Mouse (Mus musculus): ENCODE results near the gene Tspan5. TPM values are rescaled to one million over a fixed set of nuclear protein-coding genes. Genes with fewer than 3 reads are reported as not detected.

Gene Tspan5
- total and polyA plus RNA-seq, 2 experiments from 2014 or later = 7.7 to 25.4 TPM

GRCm38 (mm10) chr3:138864166-138864648 is 122.2 kb downstream of the Tspan5 start:
- no peaks in the 10 kb centered on the region for H3K36me3 ChIP-seq (replicated peaks; ENCODE audit: control insufficient read depth, insufficient read depth, low read length)
- H3K9ac ChIP-seq (replicated peaks; ENCODE audit: low read depth, low read length) = no peak overlapping the region
- ATAC-seq (ENCODE audit: insufficient read depth, low read depth) = no peak
- no peak overlapping the region for H3K27ac ChIP-seq (ENCODE audit: low read depth)
- WGBS = 76% methylated on average over 12 of the region's 12 CpGs
- H3K4me3 ChIP-seq (ENCODE audit: low read depth, low read length) = no peak overlapping the region
- no peaks in the 10 kb centered on the region; the same call in 1 of the 2 replicates for H3K4me1 ChIP-seq (ENCODE audit: control insufficient read depth, insufficient read depth)
- TF ChIP-seq EP300 (IDR thresholded peaks at IDR 0.05; ENCODE audit: low read depth) (no peak), CTCF (IDR thresholded peaks at IDR 0.05; ENCODE audit: low read depth) (no peak)
- no peaks in the 10 kb centered on the region for H3K27me3 ChIP-seq (ENCODE audit: control insufficient read depth, insufficient read depth, low read length)
- no peak for DNase-seq (ENCODE audit: low spot score)
- H3K4me2 ChIP-seq (ENCODE audit: low read depth, low read length) = no peak overlapping the region
- H3K9me3 ChIP-seq (replicated peaks; ENCODE audit: control insufficient read depth, low read length) = no peaks in the 10 kb centered on the region

GRCm38 (mm10) chr3:138865271-138865670 is 123.3 kb downstream of the Tspan5 start:
- Histone ChIP-seq H3K27me3 (ENCODE audit: control insufficient read depth, insufficient read depth, low read length) (no peaks in the 10 kb centered on the region), H3K4me2 (ENCODE audit: low read depth, low read length) (no peak overlapping the region), H3K27ac (ENCODE audit: low read depth) (no peak overlapping the region), H3K9me3 (replicated peaks; ENCODE audit: control insufficient read depth, low read length) (no peaks in the 10 kb centered on the region), H3K36me3 (replicated peaks; ENCODE audit: control insufficient read depth, insufficient read depth, low read length) (no peaks in the 10 kb centered on the region), H3K9ac (replicated peaks; ENCODE audit: low read depth, low read length) (no peak overlapping the region), H3K4me3 (ENCODE audit: low read depth, low read length) (no peak overlapping the region), H3K4me1 (ENCODE audit: control insufficient read depth, insufficient read depth) (no peaks in the 10 kb centered on the region)
- DNase-seq (ENCODE audit: low spot score) = no peak
- ATAC-seq (ENCODE audit: insufficient read depth, low read depth) = no peak
- TF ChIP-seq CTCF (IDR thresholded peaks at IDR 0.05; ENCODE audit: low read depth) (no peak), EP300 (IDR thresholded peaks at IDR 0.05; ENCODE audit: low read depth) (no peak)
- WGBS = 64% methylated on average over 5 of the region's 5 CpGs

GRCm38 (mm10) chr3:138867149-138867848 is 125.3 kb downstream of the Tspan5 start:
- Histone ChIP-seq H3K4me3 (ENCODE audit: low read depth, low read length) (no peak overlapping the region), H3K4me1 (ENCODE audit: control insufficient read depth, insufficient read depth) (no peaks in the 10 kb centered on the region), H3K4me2 (ENCODE audit: low read depth, low read length) (no peak overlapping the region), H3K36me3 (replicated peaks; ENCODE audit: control insufficient read depth, insufficient read depth, low read length) (no peaks in the 10 kb centered on the region), H3K27ac (ENCODE audit: low read depth) (no peak overlapping the region), H3K27me3 (ENCODE audit: control insufficient read depth, insufficient read depth, low read length) (no peaks in the 10 kb centered on the region), H3K9me3 (replicated peaks; ENCODE audit: control insufficient read depth, low read length) (no peaks in the 10 kb centered on the region), H3K9ac (replicated peaks; ENCODE audit: low read depth, low read length) (no peak overlapping the region)
- WGBS = 81% methylated on average over 16 of the region's 16 CpGs
- no peak for ATAC-seq (ENCODE audit: insufficient read depth, low read depth)
- no peak for TF ChIP-seq CTCF (IDR thresholded peaks at IDR 0.05; ENCODE audit: low read depth)
- TF ChIP-seq EP300 (IDR thresholded peaks at IDR 0.05; ENCODE audit: low read depth) = no peak
- DNase-seq (ENCODE audit: low spot score) = no peak

- no peak overlapping the region for H3K9ac ChIP-seq (replicated peaks; ENCODE audit: low read depth, low read length)
- no peak overlapping the region for H3K4me3 ChIP-seq (ENCODE audit: low read depth, low read length)
- H3K9me3 ChIP-seq (replicated peaks; ENCODE audit: control insufficient read depth, low read length) = no peaks in the 10 kb centered on the region
- TF ChIP-seq EP300 (IDR thresholded peaks at IDR 0.05; ENCODE audit: low read depth) = no peak
- no peak for TF ChIP-seq CTCF (IDR thresholded peaks at IDR 0.05; ENCODE audit: low read depth)
- no peaks in the 10 kb centered on the region for H3K36me3 ChIP-seq (replicated peaks; ENCODE audit: control insufficient read depth, insufficient read depth, low read length)
- ATAC-seq (ENCODE audit: insufficient read depth, low read depth) (no peak), DNase-seq (ENCODE audit: low spot score) (no peak)
- H3K27ac ChIP-seq (ENCODE audit: low read depth) = no peak overlapping the region
- H3K27me3 ChIP-seq (ENCODE audit: control insufficient read depth, insufficient read depth, low read length) = no peaks in the 10 kb centered on the region
- 62% methylated on average over 13 of the region's 13 CpGs for WGBS
- H3K4me2 ChIP-seq (ENCODE audit: low read depth, low read length) = no peak overlapping the region
- H3K4me1 ChIP-seq (ENCODE audit: control insufficient read depth, insufficient read depth) = no peaks in the 10 kb centered on the region
Measured at GRCm38 (mm10) chr3:138868409-138868808, 126.4 kb downstream of the Tspan5 start.

- no peak for ATAC-seq (ENCODE audit: insufficient read depth, low read depth)
- no peaks in the 10 kb centered on the region for H3K27me3 ChIP-seq (ENCODE audit: control insufficient read depth, insufficient read depth, low read length)
- H3K4me2 ChIP-seq (ENCODE audit: low read depth, low read length) = no peak overlapping the region
- no peaks in the 10 kb centered on the region for H3K36me3 ChIP-seq (replicated peaks; ENCODE audit: control insufficient read depth, insufficient read depth, low read length)
- TF ChIP-seq CTCF (IDR thresholded peaks at IDR 0.05; ENCODE audit: low read depth) (no peak), EP300 (IDR thresholded peaks at IDR 0.05; ENCODE audit: low read depth) (no peak)
- H3K4me3 ChIP-seq (ENCODE audit: low read depth, low read length) = no peak overlapping the region
- no peak overlapping the region for H3K9ac ChIP-seq (replicated peaks; ENCODE audit: low read depth, low read length)
- no peaks in the 10 kb centered on the region for H3K4me1 ChIP-seq (ENCODE audit: control insufficient read depth, insufficient read depth)
- 83% methylated on average over 7 of the region's 7 CpGs for WGBS
- no peak overlapping the region for H3K27ac ChIP-seq (ENCODE audit: low read depth)
- DNase-seq (ENCODE audit: low spot score) = no peak
- H3K9me3 ChIP-seq (replicated peaks; ENCODE audit: control insufficient read depth, low read length) = no peaks in the 10 kb centered on the region
Measured at GRCm38 (mm10) chr3:138875282-138875681, 133.3 kb downstream of the Tspan5 start.

- H3K36me3 ChIP-seq (replicated peaks; ENCODE audit: control insufficient read depth, insufficient read depth, low read length) = no peaks in the 10 kb centered on the region
- H3K4me2 ChIP-seq (ENCODE audit: low read depth, low read length) = no peak overlapping the region
- H3K4me3 ChIP-seq (ENCODE audit: low read depth, low read length) = no peak overlapping the region
- no peaks in the 10 kb centered on the region for H3K27me3 ChIP-seq (ENCODE audit: control insufficient read depth, insufficient read depth, low read length)
- no peak for TF ChIP-seq CTCF (IDR thresholded peaks at IDR 0.05; ENCODE audit: low read depth)
- no peak for TF ChIP-seq EP300 (IDR thresholded peaks at IDR 0.05; ENCODE audit: low read depth)
- no peaks in the 10 kb centered on the region for H3K4me1 ChIP-seq (ENCODE audit: control insufficient read depth, insufficient read depth)
- DNase-seq (ENCODE audit: low spot score) (no peak), ATAC-seq (ENCODE audit: insufficient read depth, low read depth) (no peak)
- H3K27ac ChIP-seq (ENCODE audit: low read depth) = no peak overlapping the region
- WGBS = 84% methylated on average over 6 of the region's 6 CpGs
- no peaks in the 10 kb centered on the region for H3K9me3 ChIP-seq (replicated peaks; ENCODE audit: control insufficient read depth, low read length)
- H3K9ac ChIP-seq (replicated peaks; ENCODE audit: low read depth, low read length) = no peak overlapping the region
Measured at GRCm38 (mm10) chr3:138875936-138876335, 133.9 kb downstream of the Tspan5 start.
